Mouse (Mus musculus): ENCODE results near the gene Tbc1d10a. TPM values are rescaled to one million over a fixed set of nuclear protein-coding genes. Genes with fewer than 3 reads are reported as not detected.
A peak's percentile ranks its signal among the peaks of the same experiment; 100 is the strongest.

Gene Tbc1d10a
- polyA plus RNA-seq, 1 experiment from 2014 or later, result 25.4 TPM

- DNase-seq (ENCODE audit: extremely low spot score, low spot score), result no peak
- Histone ChIP-seq H3K9me3 (no peaks in the 10 kb centered on the region), H3K4me1 (peaks cover 7% of the 10 kb centered on the region), H3K27me3 (ENCODE audit: poor library complexity, severe bottlenecking) (no peaks in the 10 kb centered on the region), H3K27ac (no peak overlapping the region), H3K36me3 (replicated peaks) (peaks cover 64% of the 10 kb centered on the region), H3K4me3 (no peak overlapping the region)
- WGBS, result 89% methylated on average over 9 of the region's 9 CpGs
Measured at GRCm38 (mm10) chr11:4207655-4208054, 21.1 kb downstream of the Tbc1d10a start.

- Histone ChIP-seq H3K27me3 (ENCODE audit: poor library complexity, severe bottlenecking) (no peaks in the 10 kb centered on the region), H3K36me3 (replicated peaks) (peaks cover 83% of the 10 kb centered on the region), H3K4me3 (no peak overlapping the region), H3K27ac (no peak overlapping the region), H3K9me3 (no peaks in the 10 kb centered on the region), H3K4me1 (no peaks in the 10 kb centered on the region)
- 83% methylated on average over 5 of the region's 5 CpGs for WGBS
- no peak for DNase-seq (ENCODE audit: extremely low spot score, low spot score)
Measured at GRCm38 (mm10) chr11:4209556-4209955, 23.0 kb downstream of the Tbc1d10a start.

GRCm38 (mm10) chr11:4210786-4211185, 24.2 kb downstream of the Tbc1d10a start:
- 90% methylated on average over 1 of the region's 1 CpGs for WGBS
- no peaks in the 10 kb centered on the region for H3K4me1 ChIP-seq

GRCm38 (mm10) chr11:4213107-4213506, 26.5 kb downstream of the Tbc1d10a start:
- WGBS, result 94% methylated on average over 10 of the region's 10 CpGs
- Histone ChIP-seq H3K9me3 (no peaks in the 10 kb centered on the region; the same call in 1 of the 2 replicates), H3K4me3 (no peak overlapping the region), H3K27me3 (ENCODE audit: poor library complexity, severe bottlenecking) (peaks cover 7% of the 10 kb centered on the region), H3K27ac (no peak overlapping the region), H3K36me3 (replicated peaks) (peaks cover 77% of the 10 kb centered on the region), H3K4me1 (peaks cover 7% of the 10 kb centered on the region)
- no peak for DNase-seq (ENCODE audit: extremely low spot score, low spot score)

More at GRCm38 (mm10) chr11:4210786-4211185, 24.2 kb downstream of the Tbc1d10a start:
- H3K27ac ChIP-seq, result no peak overlapping the region
- no peak overlapping the region for H3K4me3 ChIP-seq
- H3K36me3 ChIP-seq (replicated peaks), result peaks cover 93% of the 10 kb centered on the region
- no peak for DNase-seq (ENCODE audit: extremely low spot score, low spot score)
- no peaks in the 10 kb centered on the region for H3K27me3 ChIP-seq (ENCODE audit: poor library complexity, severe bottlenecking)
- no peaks in the 10 kb centered on the region for H3K9me3 ChIP-seq

GRCm38 (mm10) chr11:4214572-4214971, 28.0 kb downstream of the Tbc1d10a start:
- WGBS, result 95% methylated on average over 14 of the region's 14 CpGs
- DNase-seq (ENCODE audit: extremely low spot score, low spot score), result no peak
- peaks cover 62% of the 10 kb centered on the region for H3K36me3 ChIP-seq (replicated peaks)

GRCm38 (mm10) chr11:4215061-4215460, 28.5 kb downstream of the Tbc1d10a start:
- H3K36me3 ChIP-seq (replicated peaks), result peaks cover 57% of the 10 kb centered on the region
- WGBS, result 92% methylated on average over 10 of the region's 10 CpGs
- no peak for DNase-seq (ENCODE audit: extremely low spot score, low spot score)

More at GRCm38 (mm10) chr11:4214572-4214971, 28.0 kb downstream of the Tbc1d10a start:
- Histone ChIP-seq H3K27me3 (ENCODE audit: poor library complexity, severe bottlenecking) (peaks cover 22% of the 10 kb centered on the region), H3K9me3 (no peaks in the 10 kb centered on the region; the same call in 1 of the 2 replicates), H3K4me3 (no peak overlapping the region), H3K4me1 (peaks cover 20% of the 10 kb centered on the region), H3K27ac (no peak overlapping the region)

GRCm38 (mm10) chr11:4216248-4217000, 29.8 kb downstream of the Tbc1d10a start:
- DNase-seq (ENCODE audit: extremely low spot score, low spot score), result no peak
- Histone ChIP-seq H3K4me1 (peaks cover 29% of the 10 kb centered on the region), H3K36me3 (replicated peaks) (peaks cover 47% of the 10 kb centered on the region), H3K4me3 (no peak overlapping the region), H3K27ac (no peak overlapping the region), H3K27me3 (ENCODE audit: poor library complexity, severe bottlenecking) (peaks cover 36% of the 10 kb centered on the region), H3K9me3 (no peaks in the 10 kb centered on the region; the same call in 1 of the 2 replicates)
- WGBS, result 85% methylated on average over 9 of the region's 9 CpGs

More at GRCm38 (mm10) chr11:4215061-4215460, 28.5 kb downstream of the Tbc1d10a start:
- Histone ChIP-seq H3K9me3 (no peaks in the 10 kb centered on the region; the same call in 1 of the 2 replicates), H3K4me1 (peaks cover 20% of the 10 kb centered on the region), H3K4me3 (no peak overlapping the region), H3K27me3 (ENCODE audit: poor library complexity, severe bottlenecking) (peaks cover 27% of the 10 kb centered on the region), H3K27ac (no peak overlapping the region)

- H3K27ac ChIP-seq, result peak within 1 kb of the TSS; percentile 66
- WGBS, result 2% methylated on average over 56 of the region's 56 CpGs
Measured at GRCm38 (mm10) chr11:4217914-4218629, 31.5 kb downstream of the Tbc1d10a start, which contains the start of gene Castor1. Castor1 (plus strand) TSS chr11:4218225.

GRCm38 (mm10) chr11:4218637-4219036, 32.0 kb downstream of the Tbc1d10a start:
- H3K9me3 ChIP-seq, result no peaks in the 10 kb centered on the region; the same call in 1 of the 2 replicates

More at GRCm38 (mm10) chr11:4217914-4218629, 31.5 kb downstream of the Tbc1d10a start, which contains the start of gene Castor1:
- Histone ChIP-seq H3K36me3 (replicated peaks) (peaks cover 34% of the 10 kb centered on the region), H3K4me3 (peak within 1 kb of the TSS; percentile 64), H3K9me3 (no peaks in the 10 kb centered on the region; the same call in 1 of the 2 replicates), H3K27me3 (ENCODE audit: poor library complexity, severe bottlenecking) (peaks cover 39% of the 10 kb centered on the region), H3K4me1 (peaks cover 30% of the 10 kb centered on the region)
- DNase-seq (ENCODE audit: extremely low spot score, low spot score), result peak; percentile 80

GRCm38 (mm10) chr11:4219317-4219751, 32.7 kb downstream of the Tbc1d10a start:
- WGBS, result 14% methylated on average over 2 of the region's 2 CpGs
- Histone ChIP-seq H3K9me3 (no peaks in the 10 kb centered on the region; the same call in 1 of the 2 replicates), H3K27ac (no peak overlapping the region), H3K27me3 (ENCODE audit: poor library complexity, severe bottlenecking) (peaks cover 39% of the 10 kb centered on the region), H3K36me3 (replicated peaks) (peaks cover 21% of the 10 kb centered on the region), H3K4me3 (no peak overlapping the region; the same call in 1 of the 2 replicates), H3K4me1 (peaks cover 36% of the 10 kb centered on the region)
- DNase-seq (ENCODE audit: extremely low spot score, low spot score), result peak; percentile 56

More at GRCm38 (mm10) chr11:4218637-4219036, 32.0 kb downstream of the Tbc1d10a start:
- H3K36me3 ChIP-seq (replicated peaks), result peaks cover 28% of the 10 kb centered on the region
- peak overlapping the region; percentile 64 for H3K4me3 ChIP-seq
- peak overlapping the region; percentile 66 for H3K27ac ChIP-seq
- WGBS, result 6% methylated on average over 6 of the region's 6 CpGs
- H3K4me1 ChIP-seq, result peaks cover 34% of the 10 kb centered on the region
- peaks cover 39% of the 10 kb centered on the region for H3K27me3 ChIP-seq (ENCODE audit: poor library complexity, severe bottlenecking)
- DNase-seq (ENCODE audit: extremely low spot score, low spot score), result no peak

GRCm38 (mm10) chr11:4219908-4220307, 33.3 kb downstream of the Tbc1d10a start:
- no peak overlapping the region for H3K4me3 ChIP-seq
- peaks cover 36% of the 10 kb centered on the region for H3K4me1 ChIP-seq
- peaks cover 39% of the 10 kb centered on the region for H3K27me3 ChIP-seq (ENCODE audit: poor library complexity, severe bottlenecking)
- H3K36me3 ChIP-seq (replicated peaks), result peaks cover 16% of the 10 kb centered on the region
- DNase-seq (ENCODE audit: extremely low spot score, low spot score), result no peak
- 64% methylated on average over 9 of the region's 9 CpGs for WGBS
- no peaks in the 10 kb centered on the region; the same call in 1 of the 2 replicates for H3K9me3 ChIP-seq
- H3K27ac ChIP-seq, result no peak overlapping the region
